Comparison of ENCODE assay signal across 24 mouse cellular contexts in genomic region chr16:21305859-21306258, GRCm38 (mm10).
"Had no signal": no experiment of that assay in that cellular context is flagged by ENCODE, and none has a peak within 500 bp of the region (broad histone marks: within the 10 kb centered on the region; RNA-seq: fewer than 3 reads in every experiment).

No protein-coding gene starts in this region.

- H3K36me3 ChIP-seq: heart, embryonic 13.5 days; heart, embryonic 15.5 days; hindbrain, embryonic 13.5 days; hindbrain, embryonic 15.5 days; liver, embryonic 13.5 days; liver, embryonic 15.5 days had no signal

- H3K9me3 ChIP-seq: heart, embryonic 13.5 days; heart, embryonic 15.5 days; hindbrain, embryonic 13.5 days; hindbrain, embryonic 15.5 days; liver, embryonic 13.5 days; liver, embryonic 15.5 days had no signal

- H3K9ac ChIP-seq: heart, embryonic 13.5 days; heart, embryonic 15.5 days; hindbrain, embryonic 13.5 days; hindbrain, embryonic 15.5 days; liver, embryonic 13.5 days; liver, embryonic 15.5 days had no signal

- H3K4me3 ChIP-seq: heart, adult 2 months; heart, embryonic 13.5 days; heart, embryonic 15.5 days; hindbrain, embryonic 13.5 days; hindbrain, embryonic 15.5 days; liver, embryonic 13.5 days; liver, embryonic 15.5 days had no signal

- H3K27ac ChIP-seq: heart, adult 2 months; heart, embryonic 13.5 days; heart, embryonic 15.5 days; hindbrain, embryonic 13.5 days; hindbrain, embryonic 15.5 days; hindbrain, postnatal 0 days; liver, embryonic 13.5 days; liver, embryonic 15.5 days had no signal

- H3K27me3 ChIP-seq: heart, embryonic 15.5 days; hindbrain, embryonic 15.5 days had no signal

- ATAC-seq: hindbrain, postnatal 0 days; intestine, embryonic 16.5 days had no signal

- DNase-seq: gastrocnemius, postnatal 14 days; gastrocnemius, postnatal 36 days; heart, adult 11 months; heart, adult 2 months; heart, postnatal 14 days; heart, postnatal 36 days; kidney, adult 18-20 months; kidney, adult 8-10 months; kidney, postnatal 14 days; kidney, postnatal 36 days; layer of hippocampus, adult 9-11 months; layer of hippocampus, postnatal 36 days; left cerebral cortex, postnatal 4 days; liver; liver, embryonic 13.5 days had no signal

- H3K4me2 ChIP-seq: heart, embryonic 11.5 days; heart, embryonic 13.5 days; heart, embryonic 15.5 days; hindbrain, embryonic 13.5 days; hindbrain, embryonic 15.5 days; liver, embryonic 11.5 days; liver, embryonic 13.5 days; liver, embryonic 15.5 days had no signal
